Mouse (Mus musculus): ENCODE results near the gene Adprh.
"Not testable (repeated sequence)": the region's sequence is repeated elsewhere in the genome, so short reads cannot be mapped to it uniquely, and the experiment has no call there.

Gene Adprh

GRCm38 (mm10) chr16:38467091-38467916 lies 14.8 kb upstream of the Adprh start:
- no peak for DNase-seq (ENCODE audit: low read depth in 1 of 2, low spot score in 2 of 2)

GRCm38 (mm10) chr16:38466089-38466488 lies 13.6 kb upstream of the Adprh start:
- no peak for DNase-seq (ENCODE audit: low read depth in 1 of 2, low spot score in 2 of 2)

GRCm38 (mm10) chr16:38463305-38463704 lies 10.8 kb upstream of the Adprh start:
- DNase-seq (ENCODE audit: low read depth in 1 of 2, low spot score in 2 of 2), result no peak

- no peak for DNase-seq (ENCODE audit: low read depth in 1 of 2, low spot score in 2 of 2)
These were observed 9.7 kb upstream of the Adprh start for GRCm38 (mm10) chr16:38462161-38462560.

GRCm38 (mm10) chr16:38461749-38462148 lies 9.2 kb upstream of the Adprh start:
- no peak for DNase-seq (ENCODE audit: low read depth in 1 of 2, low spot score in 2 of 2)

GRCm38 (mm10) chr16:38459990-38460389 lies 7.5 kb upstream of the Adprh start:
- no peak for DNase-seq (ENCODE audit: low read depth in 1 of 2, low spot score in 2 of 2)

GRCm38 (mm10) chr16:38458600-38459280 lies 6.2 kb upstream of the Adprh start:
- DNase-seq (ENCODE audit: low read depth in 1 of 2, low spot score in 2 of 2), result peak in 1 of 2 experiments; percentile 47

GRCm38 (mm10) chr16:38456812-38457567 lies 4.5 kb upstream of the Adprh start:
- DNase-seq (ENCODE audit: low read depth in 1 of 2, low spot score in 2 of 2), result peak; percentile 61 to 62

- no peak for DNase-seq (ENCODE audit: low read depth in 1 of 2, low spot score in 2 of 2)
These were observed 3.3 kb upstream of the Adprh start, which contains the start of gene Cd80 for GRCm38 (mm10) chr16:38455511-38456418. Cd80 (plus strand) TSS chr16:38455561.

GRCm38 (mm10) chr16:38454533-38455254 lies 2.2 kb upstream of the Adprh start:
- DNase-seq (ENCODE audit: low read depth in 1 of 2, low spot score in 2 of 2), result no peak

- no peak for DNase-seq (ENCODE audit: low read depth in 1 of 2, low spot score in 2 of 2)
These were observed 1.4 kb upstream of the Adprh start for GRCm38 (mm10) chr16:38453952-38454351.

GRCm38 (mm10) chr16:38453203-38453553 lies 675 bp upstream of the Adprh start:
- no peak for DNase-seq (ENCODE audit: low read depth in 1 of 2, low spot score in 2 of 2)

- no peak for DNase-seq (ENCODE audit: low read depth in 1 of 2, low spot score in 2 of 2)
These were observed 890 bp downstream of the Adprh start for GRCm38 (mm10) chr16:38451421-38452205.

- DNase-seq (ENCODE audit: low read depth in 1 of 2, low spot score in 2 of 2), result no peak
These were observed 1.8 kb downstream of the Adprh start for GRCm38 (mm10) chr16:38450707-38451106.

- DNase-seq (ENCODE audit: low read depth in 1 of 2, low spot score in 2 of 2), result no peak
These were observed 4.0 kb downstream of the Adprh start for GRCm38 (mm10) chr16:38448458-38448857.

- DNase-seq (ENCODE audit: low read depth in 1 of 2, low spot score in 2 of 2), result no peak
These were observed 5.1 kb downstream of the Adprh start for GRCm38 (mm10) chr16:38447366-38447765.

- DNase-seq (ENCODE audit: low read depth in 1 of 2, low spot score in 2 of 2), result not testable (repeated sequence)
These were observed 6.4 kb downstream of the Adprh start for GRCm38 (mm10) chr16:38446141-38446540.

GRCm38 (mm10) chr16:38445576-38445975 lies 6.9 kb downstream of the Adprh start:
- DNase-seq (ENCODE audit: low read depth in 1 of 2, low spot score in 2 of 2), result no peak

GRCm38 (mm10) chr16:38445046-38445445 lies 7.5 kb downstream of the Adprh start:
- DNase-seq (ENCODE audit: low read depth in 1 of 2, low spot score in 2 of 2), result no peak
